Mouse (Mus musculus): Measurements from ENCODE around the gene Msi1. TPM values are rescaled to one million over a fixed set of nuclear protein-coding genes. Genes with fewer than 3 reads are reported as not detected.
"Not testable (repeated sequence)": the region's sequence is repeated elsewhere in the genome, so short reads cannot be mapped to it uniquely, and the experiment has no call there.

Gene Msi1
- polyA plus RNA-seq, 1 experiment from 2014 or later, result 29.5 TPM

DNA sequence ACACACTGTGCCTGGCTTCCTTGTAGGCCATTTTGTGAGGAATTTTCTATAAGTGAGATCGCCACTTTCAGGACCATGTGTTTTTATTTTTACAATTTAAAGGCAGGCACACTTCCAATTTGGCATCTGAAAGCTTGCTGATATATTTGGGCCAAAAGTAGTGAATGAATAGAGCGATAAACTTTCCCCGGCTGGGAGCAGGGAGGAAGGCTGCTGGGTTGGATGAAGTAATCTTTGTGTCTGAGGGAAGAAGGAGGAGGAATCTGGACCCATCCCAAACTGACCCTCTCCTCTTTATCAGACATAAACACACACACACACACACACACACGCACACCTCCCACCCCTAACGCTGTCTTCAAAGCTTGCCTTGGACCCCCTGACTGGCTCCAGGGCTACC is 64.0 kb downstream of the Msi1 start:
- H3K9ac ChIP-seq (replicated peaks), result no peak overlapping the region
- peaks cover 29% of the 10 kb centered on the region for H3K4me1 ChIP-seq (replicated peaks)
- H3K9me3 ChIP-seq, result no peaks in the 10 kb centered on the region
- no peak overlapping the region for H3K4me2 ChIP-seq
- no peak overlapping the region for H3K4me3 ChIP-seq (replicated peaks)
- 48% methylated on average over 5 of the region's 5 CpGs for WGBS
- peak overlapping the region; percentile 83 for H3K27ac ChIP-seq
- no peaks in the 10 kb centered on the region for H3K27me3 ChIP-seq
- no peak for ATAC-seq (ENCODE audit: insufficient number of reproducible peaks, insufficient read depth, low FRiP score, low TSS enrichment, low read depth)
- H3K36me3 ChIP-seq, result no peaks in the 10 kb centered on the region

DNA sequence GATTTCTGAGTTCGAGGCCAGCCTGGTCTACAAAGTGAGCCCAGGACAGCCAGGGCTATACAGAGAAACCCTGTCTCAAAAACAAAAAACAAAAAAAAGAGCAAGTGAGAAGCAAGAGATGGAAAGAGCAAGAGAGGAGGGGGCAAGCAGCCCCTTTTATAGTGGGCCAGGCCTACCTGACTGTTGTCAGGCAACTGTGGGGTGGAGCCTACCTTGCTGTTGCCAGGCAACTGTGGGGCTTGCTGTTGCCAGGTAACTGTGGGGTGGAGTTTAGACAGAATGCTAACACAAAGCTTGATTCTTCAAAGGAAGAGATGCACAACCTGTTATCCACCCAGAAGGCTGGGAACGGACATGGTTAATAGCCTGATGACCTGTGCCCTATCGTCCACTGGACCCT is 66.2 kb downstream of the Msi1 start:
- peaks cover 25% of the 10 kb centered on the region for H3K4me1 ChIP-seq (replicated peaks)
- ATAC-seq (ENCODE audit: insufficient number of reproducible peaks, insufficient read depth, low FRiP score, low TSS enrichment, low read depth); H3K27ac ChIP-seq; H3K4me2 ChIP-seq; H3K9ac ChIP-seq (replicated peaks); H3K4me3 ChIP-seq (replicated peaks); H3K36me3 ChIP-seq; H3K9me3 ChIP-seq; H3K27me3 ChIP-seq: not testable (repeated sequence)
- WGBS, result 86% methylated on average over 3 of the region's 3 CpGs

DNA sequence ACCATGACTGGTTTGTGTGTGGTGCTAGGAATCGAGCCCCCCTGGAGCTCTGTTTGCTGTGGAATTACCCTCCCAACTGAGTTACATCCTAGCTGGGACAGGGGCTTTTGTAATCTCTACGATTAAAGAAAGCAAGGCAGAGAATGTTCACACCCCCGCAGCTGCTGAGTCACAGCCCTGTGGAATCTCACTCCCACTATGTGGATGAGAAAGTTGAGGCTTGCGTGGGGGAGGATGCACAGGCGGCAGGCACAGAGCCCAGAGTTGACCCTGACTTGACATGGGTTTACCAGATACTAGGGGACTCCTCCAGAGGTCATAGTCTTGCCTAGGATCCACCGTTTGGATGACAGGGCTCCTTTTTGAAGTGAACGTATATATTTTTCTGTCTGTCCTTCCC is 67.6 kb downstream of the Msi1 start:
- Histone ChIP-seq H3K9ac (replicated peaks) (no peak overlapping the region), H3K9me3 (no peaks in the 10 kb centered on the region), H3K36me3 (no peaks in the 10 kb centered on the region), H3K4me3 (replicated peaks) (no peak overlapping the region), H3K4me2 (no peak overlapping the region), H3K27me3 (no peaks in the 10 kb centered on the region), H3K27ac (no peak overlapping the region), H3K4me1 (replicated peaks) (peaks cover 15% of the 10 kb centered on the region)
- no peak for ATAC-seq (ENCODE audit: insufficient number of reproducible peaks, insufficient read depth, low FRiP score, low TSS enrichment, low read depth)
- WGBS, result 82% methylated on average over 7 of the region's 7 CpGs

DNA sequence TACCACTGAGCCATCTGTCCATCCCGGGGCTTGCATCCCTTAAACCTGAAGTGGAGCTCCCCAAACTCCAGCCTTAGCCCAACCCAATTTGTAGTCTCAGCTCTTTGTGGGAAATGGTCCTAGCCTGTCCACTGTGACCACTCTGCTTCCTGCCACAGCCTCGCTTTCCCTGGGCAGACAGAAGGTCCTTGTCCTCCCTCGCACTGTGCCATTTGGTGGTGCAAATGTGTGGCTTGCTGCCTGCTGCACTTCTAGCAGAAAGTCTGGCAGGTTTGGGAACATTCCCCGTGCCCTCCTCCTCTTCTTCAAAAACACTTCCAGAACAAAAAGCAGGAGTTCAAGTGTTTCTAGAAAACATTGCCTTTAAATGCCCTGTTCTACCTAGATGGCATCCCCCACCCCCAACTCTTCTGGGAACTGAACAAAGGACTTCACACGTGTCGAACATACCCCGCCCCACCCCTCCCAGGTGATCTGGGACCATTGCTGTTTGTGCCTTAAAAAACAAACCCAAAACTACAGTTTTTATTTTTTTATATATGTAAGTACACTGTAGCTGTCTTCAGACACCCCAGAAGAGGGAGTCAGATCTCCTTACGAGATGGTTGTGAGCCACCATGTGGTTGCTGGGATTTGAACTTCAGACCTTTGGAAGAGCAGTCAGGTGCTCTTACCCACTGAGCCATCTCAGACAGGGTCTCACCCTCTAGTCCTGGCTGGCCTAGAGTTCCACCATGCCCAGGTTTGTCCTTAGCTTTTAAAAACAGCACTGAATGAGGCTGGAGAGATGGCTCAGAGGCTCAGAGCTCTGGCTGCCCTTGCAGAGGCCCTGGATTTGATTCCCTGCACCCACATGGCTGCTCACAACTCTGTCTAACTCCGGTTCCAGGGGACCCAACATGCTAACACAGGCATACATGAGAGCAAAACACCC is 69.2 kb downstream of the Msi1 start:
- no peaks in the 10 kb centered on the region for H3K27me3 ChIP-seq
- H3K4me3 ChIP-seq (replicated peaks), result no peak overlapping the region
- no peak for ATAC-seq (ENCODE audit: insufficient number of reproducible peaks, insufficient read depth, low FRiP score, low TSS enrichment, low read depth)
- 47% methylated on average over 9 of the region's 9 CpGs for WGBS
- H3K9me3 ChIP-seq, result no peaks in the 10 kb centered on the region
- H3K4me2 ChIP-seq, result no peak overlapping the region
- no peak overlapping the region for H3K27ac ChIP-seq
- no peaks in the 10 kb centered on the region for H3K36me3 ChIP-seq
- no peak overlapping the region for H3K9ac ChIP-seq (replicated peaks)
- peaks cover 4% of the 10 kb centered on the region for H3K4me1 ChIP-seq (replicated peaks)

DNA sequence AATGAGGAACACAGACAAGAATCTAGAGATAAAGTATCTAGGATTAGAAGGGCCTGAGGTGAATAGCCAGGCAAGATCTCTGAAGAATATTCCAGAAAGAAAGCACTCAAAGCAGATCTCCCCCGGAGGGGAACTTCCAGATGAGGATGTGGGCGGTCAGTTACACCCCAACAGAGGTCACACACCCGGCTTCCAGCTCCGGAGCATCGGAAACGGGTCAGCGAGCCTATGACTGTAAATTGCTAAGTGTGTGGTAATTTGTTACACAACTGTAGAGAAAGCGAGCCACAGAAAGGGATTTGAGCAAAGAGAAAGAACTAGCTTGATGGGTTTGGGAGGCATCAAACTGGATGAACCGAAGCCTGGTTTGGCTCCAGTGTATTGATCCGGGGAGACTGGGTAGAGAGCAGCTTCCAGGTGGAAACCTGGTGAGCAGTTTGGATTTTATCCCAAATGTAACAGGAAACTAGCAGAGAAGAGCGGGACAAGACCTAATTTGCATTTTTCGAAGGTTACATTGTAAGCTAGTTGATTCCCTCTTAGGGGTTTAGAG is 71.1 kb downstream of the Msi1 start:
- 83% methylated on average over 12 of the region's 12 CpGs for WGBS
- no peak for ATAC-seq (ENCODE audit: insufficient number of reproducible peaks, insufficient read depth, low FRiP score, low TSS enrichment, low read depth)
- Histone ChIP-seq H3K36me3 (no peaks in the 10 kb centered on the region), H3K4me3 (replicated peaks) (no peak overlapping the region), H3K4me2 (no peak overlapping the region), H3K4me1 (replicated peaks) (no peaks in the 10 kb centered on the region), H3K9me3 (no peaks in the 10 kb centered on the region), H3K27me3 (no peaks in the 10 kb centered on the region), H3K27ac (no peak overlapping the region), H3K9ac (replicated peaks) (no peak overlapping the region)

DNA sequence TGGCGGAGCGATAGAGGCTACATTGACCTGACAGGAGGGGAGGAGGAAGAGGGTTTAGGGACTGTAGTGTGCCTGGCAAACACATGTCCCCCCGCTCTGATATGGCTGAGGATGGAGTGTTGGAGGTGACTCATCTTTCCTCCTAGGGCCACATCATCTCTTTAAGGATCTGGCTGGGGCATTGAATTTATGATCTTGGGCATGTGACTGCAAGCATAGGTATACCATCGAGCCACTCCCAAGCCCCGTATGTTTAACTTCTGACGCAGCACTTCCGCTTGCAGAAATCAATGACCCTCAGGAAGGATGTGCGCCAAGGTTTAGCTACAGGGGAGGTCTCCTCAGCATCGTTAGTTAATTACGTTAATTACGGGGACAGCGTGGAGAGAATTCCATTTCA is 73.6 kb downstream of the Msi1 start:
- H3K4me2 ChIP-seq, result no peak overlapping the region
- 64% methylated on average over 12 of the region's 12 CpGs for WGBS
- H3K4me1 ChIP-seq (replicated peaks), result peaks cover 13% of the 10 kb centered on the region
- H3K36me3 ChIP-seq, result no peaks in the 10 kb centered on the region
- no peak overlapping the region for H3K4me3 ChIP-seq (replicated peaks)
- no peaks in the 10 kb centered on the region for H3K9me3 ChIP-seq
- ATAC-seq (ENCODE audit: insufficient number of reproducible peaks, insufficient read depth, low FRiP score, low TSS enrichment, low read depth), result no peak
- H3K27me3 ChIP-seq, result no peaks in the 10 kb centered on the region
- H3K27ac ChIP-seq, result no peak overlapping the region
- no peak overlapping the region for H3K9ac ChIP-seq (replicated peaks)

Other genes with a start within 250 kb of the Msi1 start
- 1.1 and 1.3 TPM in 2 replicates for gene Cabp1, start 235.2 kb upstream of the Msi1 start, polyA plus RNA-seq (2016; fragmentation: Nextera tagmentation; extraction: Ambion mirVana)
- gene Pop5, start 193.8 kb upstream of the Msi1 start, polyA plus RNA-seq (2016; fragmentation: Nextera tagmentation; extraction: Ambion mirVana), result 93.9 and 104 TPM in 2 replicates
- gene Rnf10, start 156.7 kb upstream of the Msi1 start, polyA plus RNA-seq (2016; fragmentation: Nextera tagmentation; extraction: Ambion mirVana), result 174 and 184 TPM in 2 replicates
- 39.0 and 44.0 TPM in 2 replicates for gene Coq5, start 149.9 kb upstream of the Msi1 start, polyA plus RNA-seq (2016; fragmentation: Nextera tagmentation; extraction: Ambion mirVana)
- 1,818 and 1,898 TPM in 2 replicates for gene Dynll1, start 128.6 kb upstream of the Msi1 start, polyA plus RNA-seq (2016; fragmentation: Nextera tagmentation; extraction: Ambion mirVana)
- gene Srsf9, start 102.4 kb upstream of the Msi1 start, polyA plus RNA-seq (2016; fragmentation: Nextera tagmentation; extraction: Ambion mirVana), result 444 and 480 TPM in 2 replicates
- 27.3 and 30.6 TPM in 2 replicates for gene Gatc, start 88.4 kb upstream of the Msi1 start, polyA plus RNA-seq (2016; fragmentation: Nextera tagmentation; extraction: Ambion mirVana)
- 65.4 and 67.0 TPM in 2 replicates for gene Triap1, start 88.4 kb upstream of the Msi1 start, polyA plus RNA-seq (2016; fragmentation: Nextera tagmentation; extraction: Ambion mirVana)
- 668 and 680 TPM in 2 replicates for gene Cox6a1, start 80.6 kb upstream of the Msi1 start, polyA plus RNA-seq (2016; fragmentation: Nextera tagmentation; extraction: Ambion mirVana)
- not detected in 2 replicates for gene Pla2g1b, start 36.7 kb downstream of the Msi1 start, polyA plus RNA-seq (2016; fragmentation: Nextera tagmentation; extraction: Ambion mirVana)
- 21.9 and 24.9 TPM in 2 replicates for gene Sirt4, start 55.1 kb downstream of the Msi1 start, polyA plus RNA-seq (2016; fragmentation: Nextera tagmentation; extraction: Ambion mirVana)
- gene Pxn, start 77.1 kb downstream of the Msi1 start, polyA plus RNA-seq (2016; fragmentation: Nextera tagmentation; extraction: Ambion mirVana), result 40.3 and 47.1 TPM in 2 replicates
- gene Rplp0, start 129.9 kb downstream of the Msi1 start, polyA plus RNA-seq (2016; fragmentation: Nextera tagmentation; extraction: Ambion mirVana), result 1,237 and 1,243 TPM in 2 replicates
- gene Gcn1l1, start 135.7 kb downstream of the Msi1 start, polyA plus RNA-seq (2016; fragmentation: Nextera tagmentation; extraction: Ambion mirVana), result 55.4 and 57.4 TPM in 2 replicates
- gene Rab35, start 202.3 kb downstream of the Msi1 start, polyA plus RNA-seq (2016; fragmentation: Nextera tagmentation; extraction: Ambion mirVana), result 14.5 and 17.7 TPM in 2 replicates

All from limb, embryonic 12.5 days (tissue).